ENCODE assay signal across 8 mouse cellular contexts in the genomic region with DNA sequence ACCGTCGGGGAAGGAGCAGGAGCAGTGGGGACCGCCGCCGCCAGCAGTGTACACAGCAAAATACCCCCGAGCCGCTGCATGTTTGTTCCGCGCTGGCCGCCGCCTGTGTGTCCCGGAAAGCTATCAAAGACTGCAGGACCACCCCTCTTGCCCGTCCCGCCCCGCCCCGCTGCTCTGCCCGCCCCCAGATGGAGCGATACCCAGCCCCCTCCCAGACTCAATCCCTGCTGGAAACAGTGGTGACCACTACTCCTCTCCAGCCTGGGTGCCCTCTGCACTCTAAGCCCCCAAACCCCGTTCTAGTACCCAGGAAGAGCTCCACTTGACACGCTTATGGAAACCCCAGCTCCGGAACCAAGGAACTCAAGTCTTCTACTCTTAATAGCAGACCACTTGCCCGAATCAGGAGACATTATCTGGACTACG. TPM values are rescaled to one million over a fixed set of nuclear protein-coding genes. Genes with fewer than 3 reads are reported as not detected.
DNase-seq lines count a peak whose midpoint lies in the region; ATAC-seq lines count a peak whose summit lies in the region.

No protein-coding gene starts in this region.

- H3K27me3 ChIP-seq in embryonic facial prominence, embryonic 10.5 days (replicated peaks; ENCODE audit: low read depth, poor library complexity, severe bottlenecking), result peaks cover 43% of the 10 kb centered on the region
- H3K27me3 ChIP-seq in hindbrain, embryonic 15.5 days, result 0 out of 2 replicates have a peak, but pooled peaks cover 8% of the 10 kb centered on the region
- H3K27me3 ChIP-seq in lung, embryonic 16.5 days (ENCODE audit: control insufficient read depth, insufficient read depth, low read depth, low read length), result no peaks in the 10 kb centered on the region

- peak; percentile 44 for DNase-seq in left cerebral cortex, postnatal 4 days
- no peak for DNase-seq in left cerebral cortex, postnatal 14 days (ENCODE audit: low spot score in 2 of 2)
- peak; percentile 80 for DNase-seq in embryonic facial prominence, embryonic 10.5 days (ENCODE audit: low spot score)
- DNase-seq in thymus, postnatal 36 days, result no peak
- DNase-seq in spleen, adult 12 weeks (ENCODE audit: low spot score), result no peak
- no peak for DNase-seq in frontal cortex, adult 2 months (ENCODE audit: extremely low spot score in 1 of 2, low spot score in 1 of 2)

- intact Hi-C loops in left cerebral cortex, postnatal 4 days (cut with DNase I), result no loop called here
- intact Hi-C loops in left cerebral cortex, postnatal 14 days (cut with DNase I), result no loop called here

- no peaks in the 10 kb centered on the region for H3K36me3 ChIP-seq in embryonic facial prominence, embryonic 10.5 days (replicated peaks)
- no peaks in the 10 kb centered on the region for H3K36me3 ChIP-seq in hindbrain, embryonic 15.5 days
- H3K36me3 ChIP-seq in lung, embryonic 16.5 days (ENCODE audit: control insufficient read depth, insufficient read depth, low read length), result no peaks in the 10 kb centered on the region

- under 1% methylated on average over 23 of the region's 23 CpGs for WGBS in embryonic facial prominence, embryonic 10.5 days
- WGBS in hindbrain, embryonic 15.5 days, result 2% methylated on average over 23 of the region's 23 CpGs
- 2% methylated on average over 18 of the region's 23 CpGs for WGBS in lung, embryonic 16.5 days

- H3K4me1 ChIP-seq in embryonic facial prominence, embryonic 10.5 days, result peaks cover 45% of the 10 kb centered on the region
- peaks cover 31% of the 10 kb centered on the region for H3K4me1 ChIP-seq in hindbrain, embryonic 15.5 days (replicated peaks)
- peaks cover 34% of the 10 kb centered on the region for H3K4me1 ChIP-seq in lung, embryonic 16.5 days (replicated peaks; ENCODE audit: control insufficient read depth, insufficient read depth, low read length)

- peak overlapping the region; percentile 59 for H3K4me2 ChIP-seq in hindbrain, embryonic 15.5 days
- H3K4me2 ChIP-seq in lung, embryonic 16.5 days (ENCODE audit: low read depth, low read length), result peak overlapping the region; percentile 67

- peak; percentile 43; the same call in 1 of the 2 replicates for ATAC-seq in hindbrain, embryonic 15.5 days (ENCODE audit: low FRiP score, low read depth)
- ATAC-seq in lung, embryonic 16.5 days (ENCODE audit: low read depth), result peak; percentile 70

- H3K9ac ChIP-seq in hindbrain, embryonic 15.5 days, result peak overlapping the region; percentile 35
- peak overlapping the region; percentile 69 for H3K9ac ChIP-seq in lung, embryonic 16.5 days (ENCODE audit: low read length)

- no peaks in the 10 kb centered on the region for H3K9me3 ChIP-seq in embryonic facial prominence, embryonic 10.5 days
- no peaks in the 10 kb centered on the region for H3K9me3 ChIP-seq in hindbrain, embryonic 15.5 days
- H3K9me3 ChIP-seq in lung, embryonic 16.5 days (ENCODE audit: control insufficient read depth, low read length), result no peaks in the 10 kb centered on the region

- H3K4me3 ChIP-seq in embryonic facial prominence, embryonic 10.5 days, result peak overlapping the region; percentile 65
- peak overlapping the region; percentile 45 for H3K4me3 ChIP-seq in hindbrain, embryonic 15.5 days
- H3K4me3 ChIP-seq in lung, embryonic 16.5 days (ENCODE audit: low read length), result peak overlapping the region; percentile 60

- H3K27ac ChIP-seq in embryonic facial prominence, embryonic 10.5 days (replicated peaks), result peak overlapping the region; percentile 81
- peak overlapping the region; percentile 40; the same call in 1 of the 2 replicates for H3K27ac ChIP-seq in hindbrain, embryonic 15.5 days (replicated peaks)
- peak overlapping the region; percentile 54 for H3K27ac ChIP-seq in lung, embryonic 16.5 days (ENCODE audit: low read length)

RNA-seq across cellular contexts. Expression of a gene that starts 0.5 kb away (rescaled TPM):
- total RNA-seq in left cerebral cortex, postnatal 4 days (2021), result 10 to 100 TPM; 58.4 to 59.0 TPM
- total RNA-seq in left cerebral cortex, postnatal 14 days (2021), result 100 to 1,000 TPM in 1 of 2 experiments, 10 to 100 TPM in 1; 97.1 to 119 TPM
- polyA plus RNA-seq in embryonic facial prominence, embryonic 10.5 days (2016; fragmentation: Nextera tagmentation; extraction: Ambion mirVana), result 10.8 and 15.2 TPM in 2 replicates
- polyA plus RNA-seq in hindbrain, embryonic 15.5 days (2015; fragmentation: Nextera tagmentation; extraction: Ambion mirVana), result 30.3 and 32.8 TPM in 2 replicates
- 45.5 and 48.2 TPM in 2 replicates for polyA plus RNA-seq in lung, embryonic 16.5 days (2015; fragmentation: Nextera tagmentation; extraction: Ambion mirVana)
- 95.3 and 106 TPM in 2 replicates for polyA plus RNA-seq in frontal cortex, adult 2 months (2012; rRNA removed)

Comparison
In these comparisons a context has a peak if more than half of its experiments do, and no peak if none do; other contexts are left out.
1. DNase-seq: peak in left cerebral cortex, postnatal 4 days (single experiment) and embryonic facial prominence, embryonic 10.5 days (single experiment); none in left cerebral cortex, postnatal 14 days (0 of 2), thymus, postnatal 36 days (0 of 2), spleen, adult 12 weeks (single experiment) and frontal cortex, adult 2 months (0 of 2).
2. Peak in every context shown above with its lines, with median percentiles within 50 percentile points of each other: H3K27ac ChIP-seq and H3K4me3 ChIP-seq.